Mouse (Mus musculus): ENCODE results near the gene Mthfd1.

Gene Mthfd1

GRCm38 (mm10) chr12:76349680-76350220 is 94.7 kb downstream of the Mthfd1 start:
- DNase-seq (ENCODE audit: low spot score): no peak

DNA sequence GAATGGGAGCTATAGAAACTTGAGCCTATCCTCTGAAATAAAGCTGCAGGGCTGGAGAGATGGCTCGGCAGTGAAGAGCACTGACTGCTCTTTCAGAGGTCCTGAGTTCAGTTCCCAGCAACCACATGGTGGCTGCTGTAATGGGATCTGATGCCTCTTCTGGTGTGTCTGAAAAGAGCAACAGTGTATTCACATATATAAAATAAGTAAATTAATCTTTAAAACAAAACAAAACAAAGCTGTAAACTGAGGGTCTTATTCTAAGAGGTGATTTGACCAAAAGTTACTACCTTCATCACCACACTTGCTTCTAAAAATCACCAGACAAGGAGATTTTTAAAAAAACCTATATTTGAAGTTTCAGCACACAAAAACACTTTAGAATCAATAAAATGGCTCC is 105.8 kb downstream of the Mthfd1 start:
- DNase-seq (ENCODE audit: low spot score): no peak

DNA sequence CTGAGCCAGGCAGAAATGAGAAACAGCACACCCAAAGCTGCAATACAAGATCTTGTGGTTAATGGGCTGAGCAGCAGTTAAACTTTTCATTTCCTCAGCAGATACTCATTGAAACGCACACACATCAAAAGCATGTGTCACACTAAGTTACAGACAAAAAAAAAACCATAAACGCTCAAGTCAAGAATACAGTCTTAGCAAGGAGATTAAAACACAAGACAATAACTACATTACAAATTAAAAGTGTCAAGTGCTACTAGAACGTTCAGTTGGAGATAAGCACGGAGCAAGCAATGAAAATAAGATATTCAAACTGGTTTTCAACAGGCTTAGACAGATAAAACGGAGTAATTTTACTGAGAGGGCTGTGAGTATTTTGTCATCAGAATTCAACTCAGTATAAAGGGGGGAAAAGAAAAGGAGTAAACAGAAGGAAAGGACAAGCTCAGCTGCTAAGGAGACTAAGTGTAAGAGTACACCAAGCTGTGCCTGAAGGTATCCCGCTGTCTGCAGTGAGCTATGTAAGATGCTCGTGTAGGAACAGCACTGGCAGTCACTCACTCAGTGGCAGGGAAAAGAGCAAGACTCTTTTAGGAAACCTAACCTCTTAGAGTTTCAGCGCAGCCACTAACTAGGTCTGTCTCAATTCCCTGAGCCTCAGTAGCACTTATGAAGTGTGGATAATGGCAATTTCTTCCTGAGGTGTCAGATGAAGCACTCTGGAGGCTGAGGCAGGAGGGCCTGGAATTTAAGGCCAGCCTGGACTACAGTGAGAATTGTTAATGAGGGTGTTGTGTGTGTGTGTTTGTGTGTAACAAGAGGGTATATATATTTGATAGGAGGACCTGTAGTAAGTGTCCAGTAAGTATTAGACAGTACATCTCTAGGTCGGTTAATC is 106.6 kb downstream of the Mthfd1 start:
- no peak for DNase-seq (ENCODE audit: low spot score)

DNA sequence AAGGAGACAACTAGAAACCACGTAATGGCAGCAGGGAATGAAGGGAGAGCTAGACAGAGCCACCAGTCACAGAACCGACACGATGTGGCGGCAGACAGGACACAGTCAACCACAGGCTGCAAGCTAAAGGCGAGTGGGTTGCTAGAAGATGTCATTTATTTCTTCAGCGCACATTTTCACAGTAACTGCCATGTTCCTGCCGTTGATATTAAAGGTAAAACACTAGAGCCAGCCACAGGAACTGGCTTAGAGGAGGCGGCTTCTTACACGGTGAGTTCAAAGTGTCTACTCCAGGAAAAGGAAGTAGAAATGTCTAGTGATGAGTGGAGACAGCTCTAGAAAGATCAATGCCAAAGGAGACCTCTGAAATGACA is 107.2 kb downstream of the Mthfd1 start:
- no peak for DNase-seq (ENCODE audit: low spot score)

GRCm38 (mm10) chr12:76366276-76366675 is 111.2 kb downstream of the Mthfd1 start:
- no peak for DNase-seq (ENCODE audit: low spot score)

GRCm38 (mm10) chr12:76367096-76367995 is 112.2 kb downstream of the Mthfd1 start:
- DNase-seq (ENCODE audit: low spot score): no peak

DNA sequence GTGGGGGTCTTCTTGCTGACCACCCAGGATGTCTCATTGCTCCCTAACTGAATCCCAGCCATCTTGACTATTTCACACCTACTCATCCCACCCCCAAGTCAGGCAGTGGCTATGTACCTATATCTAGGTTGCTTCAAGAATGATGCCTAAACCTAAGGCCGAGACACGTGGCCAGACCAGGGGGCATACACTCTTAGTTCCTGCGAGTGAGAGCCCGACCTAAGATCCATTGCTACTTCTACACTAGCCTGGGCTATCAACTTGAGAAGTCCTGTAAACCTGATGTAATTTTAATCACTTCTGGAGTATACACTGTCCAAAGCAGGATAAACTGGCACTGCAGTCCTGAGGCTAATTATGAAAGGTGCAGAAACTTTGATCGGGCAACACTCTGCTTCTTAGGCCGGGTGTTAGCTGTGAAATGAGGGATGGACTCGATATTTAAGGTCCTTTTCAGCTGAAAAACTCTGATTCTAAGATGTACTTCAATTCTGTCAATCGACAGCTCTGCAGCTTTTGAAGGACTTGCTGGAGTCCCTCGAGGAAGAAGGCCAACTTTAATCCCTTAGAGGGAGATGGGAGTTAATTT is 113.2 kb downstream of the Mthfd1 start:
- DNase-seq (ENCODE audit: low spot score): no peak

DNA sequence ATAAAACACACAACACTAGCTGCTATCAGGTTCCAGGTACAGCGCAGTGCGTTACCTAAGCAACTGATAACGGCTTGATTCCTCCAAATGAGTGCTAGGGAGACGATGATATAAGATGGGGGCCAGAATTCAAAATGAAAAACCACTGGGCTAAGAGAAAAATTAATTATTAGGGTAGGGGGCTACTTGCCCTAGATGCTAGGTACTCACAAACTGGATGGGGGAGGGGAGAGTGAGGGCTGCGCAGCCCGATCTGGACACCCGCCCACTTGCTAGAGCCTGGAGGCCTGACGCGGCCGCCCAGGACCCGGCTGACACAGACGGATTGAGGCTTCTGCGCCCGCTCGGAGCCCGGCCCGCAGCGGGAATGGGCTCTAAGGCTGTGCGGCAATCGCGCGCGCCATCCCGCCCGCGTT is 113.7 kb downstream of the Mthfd1 start:
- DNase-seq (ENCODE audit: low spot score): no peak
